Mouse (Mus musculus) embryo, embryonic 9.5 days (tissue): ENCODE results near the gene Fgf14.
"Not testable (repeated sequence)": the region's sequence is repeated elsewhere in the genome, so short reads cannot be mapped to it uniquely, and the experiment has no call there.

ENCODE experiments used
- DNase-seq: peaks from one replicate; pipeline ENCODE4 v3.0.0-alpha.2; 2017; ENCODE audit errors: extremely low spot score

Fgf14 gene

GRCm38 (mm10) chr14:124676506-124677177, at the start of gene Fgf14:
TSS of gene Fgf14 (minus strand) at chr14:124677127.
- DNase-seq = peak; percentile 40

GRCm38 (mm10) chr14:124677379-124677778, 452 bp upstream of the Fgf14 start:
- peak; percentile 73 for DNase-seq

- peak; percentile 34 for DNase-seq
Observed at GRCm38 (mm10) chr14:124675654-124676505, 1.0 kb downstream of the Fgf14 start.

- peak; percentile 52 for DNase-seq
Observed at GRCm38 (mm10) chr14:124675142-124675653, 1.7 kb downstream of the Fgf14 start.

- DNase-seq = peak; percentile 9
Observed at GRCm38 (mm10) chr14:124674536-124675141, 2.3 kb downstream of the Fgf14 start.

GRCm38 (mm10) chr14:124669739-124670138, 7.2 kb downstream of the Fgf14 start:
- peak; percentile 92 for DNase-seq

- no peak for DNase-seq
Observed at GRCm38 (mm10) chr14:124642822-124643221, 34.1 kb downstream of the Fgf14 start.

GRCm38 (mm10) chr14:124634881-124635280, 42.0 kb downstream of the Fgf14 start:
- DNase-seq = no peak

- no peak for DNase-seq
Observed at GRCm38 (mm10) chr14:124613473-124613872, 63.5 kb downstream of the Fgf14 start.

- DNase-seq = no peak
Observed at GRCm38 (mm10) chr14:124606036-124606711, 70.8 kb downstream of the Fgf14 start.

GRCm38 (mm10) chr14:124605031-124605743, 71.7 kb downstream of the Fgf14 start:
- DNase-seq = no peak

- DNase-seq = no peak
Observed at GRCm38 (mm10) chr14:124576571-124576970, 100.4 kb downstream of the Fgf14 start.

GRCm38 (mm10) chr14:124575130-124575885, 101.6 kb downstream of the Fgf14 start:
- no peak for DNase-seq

- no peak for DNase-seq
Observed at GRCm38 (mm10) chr14:124566445-124566844, 110.5 kb downstream of the Fgf14 start.

- no peak for DNase-seq
Observed at GRCm38 (mm10) chr14:124561544-124561943, 115.4 kb downstream of the Fgf14 start.

GRCm38 (mm10) chr14:124536106-124536505, 140.8 kb downstream of the Fgf14 start:
- DNase-seq = no peak

- not testable (repeated sequence) for DNase-seq
Observed at GRCm38 (mm10) chr14:124535376-124535775, 141.6 kb downstream of the Fgf14 start.

- no peak for DNase-seq
Observed at GRCm38 (mm10) chr14:124532051-124532450, 144.9 kb downstream of the Fgf14 start.

- no peak for DNase-seq
Observed at GRCm38 (mm10) chr14:124512009-124512408, 164.9 kb downstream of the Fgf14 start.

- no peak for DNase-seq
Observed at GRCm38 (mm10) chr14:124488971-124489370, 188.0 kb downstream of the Fgf14 start.
